Mouse (Mus musculus) ES-E14 (cell line): ENCODE data around the gene Rnf214.

Experiments
- HCFC1 ChIP-seq: IDR thresholded peaks from 2 replicates; pipeline ENCODE4 v1.6.1; 2012; ENCODE audit warnings: low read length, inconsistent platforms, borderline replicate concordance; ENCODE audit not compliant: insufficient read depth
- MAFK ChIP-seq: IDR thresholded peaks from 2 replicates; pipeline ENCODE4 v1.6.1; 2014; ENCODE audit warnings: mild to moderate bottlenecking, low read depth, low read length, inconsistent platforms; ENCODE audit not compliant: insufficient read depth
- ZC3H11A ChIP-seq: IDR thresholded peaks from 2 replicates; pipeline ENCODE4 v1.6.1; 2012; ENCODE audit warnings: low read depth, mild to moderate bottlenecking, inconsistent platforms, low read length, borderline replicate concordance
- ZNF384 ChIP-seq: IDR thresholded peaks from 2 replicates; pipeline ENCODE4 v1.6.1; 2012; ENCODE audit warnings: low read depth, low read length, inconsistent platforms

- TF ChIP-seq HCFC1 (no peak), ZNF384 (no peak), MAFK (no peak), ZC3H11A (no peak)
Measured at GRCm38 (mm10) chr9:45832898-45833297, 73.8 kb downstream of the Rnf214 start.
